Mouse (Mus musculus) lung, postnatal 0 days (tissue): Measurements from ENCODE around the gene Rph3a.

Source experiments
- CTCF ChIP-seq: IDR thresholded peaks from 2 replicates; pipeline ENCODE4 v1.5.1; 2016; ENCODE audit warnings: antibody characterized with exemption, mild to moderate bottlenecking
- EP300 ChIP-seq: IDR thresholded peaks from 2 replicates; pipeline ENCODE4 v1.6.1; 2016; ENCODE audit warnings: antibody characterized with exemption, mild to moderate bottlenecking, control low read depth

DNA sequence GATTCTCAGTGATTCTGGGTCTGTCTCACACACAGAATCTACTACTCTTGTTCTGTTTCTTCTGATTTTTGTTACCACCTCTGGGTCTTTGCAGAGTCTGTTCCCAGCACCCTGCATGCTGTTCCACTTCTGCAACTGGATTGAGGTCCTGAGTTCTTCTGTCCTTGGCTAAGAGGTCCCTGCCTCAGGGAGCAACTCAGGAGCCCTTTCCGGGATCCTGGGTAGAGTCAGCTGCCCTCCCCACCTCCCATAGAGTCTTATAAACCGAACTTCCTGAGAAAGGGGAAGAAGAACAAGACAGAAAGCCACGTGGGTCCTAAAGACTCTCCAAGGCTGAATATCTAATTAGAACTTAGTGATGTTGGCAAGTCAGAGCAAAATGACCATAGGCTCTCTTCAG lies 118.9 kb downstream of the Rph3a start:
- TF ChIP-seq CTCF = no peak
- TF ChIP-seq EP300 = no peak
